Mouse (Mus musculus): ENCODE measurements around the gene Rfk. TPM values are rescaled to one million over a fixed set of nuclear protein-coding genes. Genes with fewer than 3 reads are reported as not detected.
A peak's percentile ranks its signal among the peaks of the same experiment; 100 is the strongest.

Rfk gene
- polyA plus RNA-seq, 1 experiment = 72.6 TPM

- no peaks in the 10 kb centered on the region for H3K4me1 ChIP-seq (ENCODE audit: control insufficient read depth, insufficient read depth, low read length)
- 93% methylated on average over 2 of the region's 2 CpGs for WGBS
- no peak for TF ChIP-seq CTCF (IDR thresholded peaks at IDR 0.05; ENCODE audit: borderline replicate concordance, insufficient read depth, low read depth, low read length)
- TF ChIP-seq POLR2A (IDR thresholded peaks at IDR 0.05; ENCODE audit: borderline replicate concordance, insufficient read depth, low read length) = no peak
- no peak overlapping the region for H3K4me3 ChIP-seq (replicated peaks; ENCODE audit: insufficient read depth, low read depth, low read length)
- H3K27me3 ChIP-seq (ENCODE audit: control insufficient read depth, insufficient read depth, low read length) = no peaks in the 10 kb centered on the region
- H3K27ac ChIP-seq (ENCODE audit: insufficient read depth, low read length) = no peak overlapping the region
- DNase-seq = no peak
These were observed 34.1 kb downstream of the Rfk start for GRCm38 (mm10) chr19:17427824-17428560.

- H3K4me3 ChIP-seq (replicated peaks; ENCODE audit: insufficient read depth, low read depth, low read length) = no peak overlapping the region
- TF ChIP-seq POLR2A (IDR thresholded peaks at IDR 0.05; ENCODE audit: borderline replicate concordance, insufficient read depth, low read length) (no peak), CTCF (IDR thresholded peaks at IDR 0.05; ENCODE audit: borderline replicate concordance, insufficient read depth, low read depth, low read length) (no peak)
- 87% methylated on average over 2 of the region's 2 CpGs for WGBS
These were observed 34.7 kb downstream of the Rfk start for GRCm38 (mm10) chr19:17428561-17428914.

GRCm38 (mm10) chr19:17436651-17437050 lies 42.8 kb downstream of the Rfk start:
- no peak for TF ChIP-seq CTCF (IDR thresholded peaks at IDR 0.05; ENCODE audit: borderline replicate concordance, insufficient read depth, low read depth, low read length)
- TF ChIP-seq POLR2A (IDR thresholded peaks at IDR 0.05; ENCODE audit: borderline replicate concordance, insufficient read depth, low read length) = no peak
- WGBS = 98% methylated on average over 1 of the region's 1 CpGs

More at GRCm38 (mm10) chr19:17428561-17428914, 34.7 kb downstream of the Rfk start:
- Histone ChIP-seq H3K27ac (ENCODE audit: insufficient read depth, low read length) (no peak overlapping the region), H3K27me3 (ENCODE audit: control insufficient read depth, insufficient read depth, low read length) (no peaks in the 10 kb centered on the region), H3K4me1 (ENCODE audit: control insufficient read depth, insufficient read depth, low read length) (no peaks in the 10 kb centered on the region)
- DNase-seq = no peak

GRCm38 (mm10) chr19:17439476-17440189 lies 45.8 kb downstream of the Rfk start:
- no peak overlapping the region for H3K27ac ChIP-seq (ENCODE audit: insufficient read depth, low read length)
- H3K27me3 ChIP-seq (ENCODE audit: control insufficient read depth, insufficient read depth, low read length) = no peaks in the 10 kb centered on the region
- no peak overlapping the region for H3K4me3 ChIP-seq (replicated peaks; ENCODE audit: insufficient read depth, low read depth, low read length)
- 21% methylated on average over 4 of the region's 4 CpGs for WGBS
- TF ChIP-seq CTCF (IDR thresholded peaks at IDR 0.05; ENCODE audit: borderline replicate concordance, insufficient read depth, low read depth, low read length) (no peak), POLR2A (IDR thresholded peaks at IDR 0.05; ENCODE audit: borderline replicate concordance, insufficient read depth, low read length) (no peak)
- peak in 1 of 2 experiments; percentile 31 for DNase-seq
- H3K4me1 ChIP-seq (ENCODE audit: control insufficient read depth, insufficient read depth, low read length) = peaks cover 3% of the 10 kb centered on the region; the same call in 1 of the 2 replicates

More at GRCm38 (mm10) chr19:17436651-17437050, 42.8 kb downstream of the Rfk start:
- no peak overlapping the region for H3K27ac ChIP-seq (ENCODE audit: insufficient read depth, low read length)
- no peak for DNase-seq
- H3K27me3 ChIP-seq (ENCODE audit: control insufficient read depth, insufficient read depth, low read length) = no peaks in the 10 kb centered on the region
- H3K4me3 ChIP-seq (replicated peaks; ENCODE audit: insufficient read depth, low read depth, low read length) = no peak overlapping the region
- peaks cover 3% of the 10 kb centered on the region; the same call in 1 of the 2 replicates for H3K4me1 ChIP-seq (ENCODE audit: control insufficient read depth, insufficient read depth, low read length)

- Histone ChIP-seq H3K27me3 (ENCODE audit: control insufficient read depth, insufficient read depth, low read length) (no peaks in the 10 kb centered on the region), H3K4me3 (replicated peaks; ENCODE audit: insufficient read depth, low read depth, low read length) (no peak overlapping the region), H3K27ac (ENCODE audit: insufficient read depth, low read length) (no peak overlapping the region), H3K4me1 (ENCODE audit: control insufficient read depth, insufficient read depth, low read length) (peaks cover 3% of the 10 kb centered on the region; the same call in 1 of the 2 replicates)
- DNase-seq = no peak
- 90% methylated on average over 7 of the region's 7 CpGs for WGBS
- TF ChIP-seq POLR2A (IDR thresholded peaks at IDR 0.05; ENCODE audit: borderline replicate concordance, insufficient read depth, low read length) (no peak), CTCF (IDR thresholded peaks at IDR 0.05; ENCODE audit: borderline replicate concordance, insufficient read depth, low read depth, low read length) (no peak)
These were observed 49.7 kb downstream of the Rfk start for GRCm38 (mm10) chr19:17443581-17443980.

Other genes with a start within 250 kb of the Rfk start
- gene Gcnt1, start 21.2 kb upstream of the Rfk start, polyA plus RNA-seq (2012; rRNA removed) = 3.9 and 4.1 TPM in 2 replicates

All from cerebellum, adult 2 months (tissue).